Mouse (Mus musculus) C2C12 (cell line): ENCODE data around the gene Agr2.

Experiments used
- CEBPB ChIP-seq: IDR thresholded peaks from one replicate; pipeline ENCODE4 v1.6.1; 2011; ENCODE audit warnings: low read depth, mild to moderate bottlenecking, control low read depth, moderate library complexity
- CTCF ChIP-seq: IDR thresholded peaks from one replicate; pipeline ENCODE4 v1.5.1; 2011; ENCODE audit not compliant: control insufficient read depth, insufficient read depth, insufficient read length
- FOSL1 ChIP-seq: IDR thresholded peaks from one replicate; pipeline ENCODE4 v1.8.0; 2011; ENCODE audit warnings: mild to moderate bottlenecking, low read length; ENCODE audit not compliant: poor library complexity, insufficient read depth, severe bottlenecking
- MAX ChIP-seq: IDR thresholded peaks from one replicate; pipeline ENCODE4 v1.6.1; 2011; ENCODE audit warnings: mild to moderate bottlenecking, control low read depth
- MYOD1 ChIP-seq: IDR thresholded peaks from one replicate; pipeline ENCODE4 v1.6.1; 2011; ENCODE audit warnings: low read depth; ENCODE audit not compliant: control insufficient read depth, insufficient read length
- MYOG ChIP-seq: IDR thresholded peaks from one replicate; pipeline ENCODE4 v1.6.1; 2011; ENCODE audit not compliant: control insufficient read depth, insufficient read length; ENCODE audit errors: extremely low read depth
- USF1 ChIP-seq: IDR thresholded peaks from one replicate; pipeline ENCODE4 v1.6.1; 2011; ENCODE audit warnings: low read depth, mild to moderate bottlenecking, control low read depth, moderate library complexity

DNA sequence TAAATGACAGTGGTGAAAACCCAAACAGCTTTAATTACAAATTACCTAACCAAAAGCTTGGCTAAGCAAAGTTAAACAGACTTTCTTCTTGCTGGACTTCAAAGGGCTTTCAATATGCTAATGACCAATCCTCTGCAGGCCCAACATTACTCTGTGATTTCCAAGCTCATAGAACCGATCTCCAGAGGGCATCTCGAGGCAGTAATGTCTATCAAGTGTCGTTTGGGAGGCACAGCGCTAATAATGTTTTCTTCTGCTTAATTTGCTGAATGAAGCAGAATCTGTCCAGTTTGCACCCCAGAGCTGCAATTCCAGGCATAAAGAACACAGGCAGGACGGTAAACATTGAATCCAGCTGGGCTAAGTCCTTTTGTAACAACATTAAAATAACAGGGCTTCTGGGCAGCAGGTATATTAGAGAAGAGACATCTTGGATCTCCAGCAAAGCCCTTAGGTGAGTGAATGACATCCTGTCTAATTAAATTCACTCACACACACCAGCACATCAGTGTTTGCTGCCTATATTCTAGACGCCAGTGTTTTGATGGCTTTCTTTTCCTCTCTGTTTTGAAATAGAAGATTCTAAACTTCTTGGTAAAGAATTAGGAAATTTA is 15.0 kb upstream of the Agr2 start:
- no peak for TF ChIP-seq MAX
- no peak for TF ChIP-seq CTCF
- no peak for TF ChIP-seq USF1
- TF ChIP-seq FOSL1: no peak
- no peak for TF ChIP-seq MYOG
- TF ChIP-seq CEBPB: no peak
- TF ChIP-seq MYOD1: no peak
